Mouse (Mus musculus): ENCODE data around the gene Trem3. TPM values are rescaled to one million over a fixed set of nuclear protein-coding genes. Genes with fewer than 3 reads are reported as not detected.

Gene Trem3
- 0.30 and 0.38 TPM in 2 replicates for polyA plus RNA-seq (2012; rRNA removed)

DNA sequence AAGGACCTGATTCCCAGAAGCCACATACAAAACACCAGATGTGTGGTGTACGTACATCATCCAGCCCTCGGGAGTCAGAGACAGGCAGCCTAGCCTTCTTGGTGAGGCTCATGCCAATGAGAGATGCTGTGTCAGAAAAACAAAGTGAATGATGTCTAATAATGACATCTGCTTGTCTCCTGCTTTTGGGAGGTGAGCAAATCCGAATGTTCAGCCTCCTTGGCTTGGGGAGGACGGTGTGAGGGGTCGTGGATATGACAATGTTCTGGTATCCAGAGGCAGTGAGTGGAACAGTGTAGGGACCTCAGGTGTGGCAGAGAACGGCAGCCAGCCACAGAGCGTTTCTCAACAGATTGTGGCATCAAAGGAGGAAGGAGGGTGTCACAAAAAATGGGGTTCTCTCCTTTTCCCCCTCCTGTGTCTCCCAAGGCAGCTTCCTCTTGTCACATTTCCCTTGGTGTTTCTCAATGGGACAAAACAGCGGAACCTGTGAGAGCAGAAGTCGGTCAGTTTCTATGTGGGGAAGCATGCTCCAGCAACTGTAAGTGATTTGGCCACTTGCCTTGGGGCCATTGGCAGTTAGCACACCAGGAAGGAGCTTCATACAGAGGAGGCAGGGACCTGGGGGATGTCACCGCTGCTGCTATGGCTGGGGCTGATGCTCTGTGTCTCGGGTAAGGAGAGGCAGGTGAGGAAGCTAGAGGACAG lies at the start of gene Trem3:
TSS of gene Trem3 (plus strand) at position 557 of the 708 bp plus-strand sequence.
- no peaks in the 10 kb centered on the region for H3K4me1 ChIP-seq (ENCODE audit: control insufficient read depth, insufficient read depth, low read length)
- TF ChIP-seq POLR2A (IDR thresholded peaks at IDR 0.05; ENCODE audit: extremely low read depth, insufficient read depth, low read length) (no peak), CTCF (IDR thresholded peaks at IDR 0.05; ENCODE audit: extremely low read depth, insufficient read depth, low read length) (no peak)
- no peak within 1 kb of the TSS for H3K27ac ChIP-seq (ENCODE audit: insufficient read depth, low read length)
- H3K4me3 ChIP-seq (ENCODE audit: insufficient read depth, low read length): no peak within 1 kb of the TSS

DNA sequence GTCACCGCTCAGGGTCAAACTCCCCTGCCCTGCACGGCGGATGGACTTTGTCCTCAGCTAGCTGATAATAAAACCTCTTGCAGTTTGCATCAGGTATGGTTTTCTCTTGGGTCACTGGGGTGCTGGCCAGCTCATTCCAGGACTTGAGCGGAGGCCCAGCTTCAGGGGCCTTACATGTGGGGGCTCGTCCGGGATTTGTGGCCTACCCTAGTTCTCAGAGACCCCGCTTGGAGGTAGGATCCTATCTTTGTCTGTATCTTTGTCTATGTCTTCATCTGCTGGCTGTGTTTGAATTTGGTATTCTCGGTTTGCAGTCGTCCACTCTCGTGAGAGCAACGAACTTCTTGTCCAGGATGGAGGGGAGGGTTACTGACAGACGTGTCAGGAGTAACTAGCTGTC lies 44.5 kb upstream of the Trem3 start:
- Histone ChIP-seq H3K4me1 (ENCODE audit: control insufficient read depth, insufficient read depth, low read length) (no peaks in the 10 kb centered on the region), H3K4me3 (ENCODE audit: insufficient read depth, low read length) (no peak overlapping the region), H3K27ac (ENCODE audit: insufficient read depth, low read length) (no peak overlapping the region)
- no peak for TF ChIP-seq POLR2A (IDR thresholded peaks at IDR 0.05; ENCODE audit: extremely low read depth, insufficient read depth, low read length)

DNA sequence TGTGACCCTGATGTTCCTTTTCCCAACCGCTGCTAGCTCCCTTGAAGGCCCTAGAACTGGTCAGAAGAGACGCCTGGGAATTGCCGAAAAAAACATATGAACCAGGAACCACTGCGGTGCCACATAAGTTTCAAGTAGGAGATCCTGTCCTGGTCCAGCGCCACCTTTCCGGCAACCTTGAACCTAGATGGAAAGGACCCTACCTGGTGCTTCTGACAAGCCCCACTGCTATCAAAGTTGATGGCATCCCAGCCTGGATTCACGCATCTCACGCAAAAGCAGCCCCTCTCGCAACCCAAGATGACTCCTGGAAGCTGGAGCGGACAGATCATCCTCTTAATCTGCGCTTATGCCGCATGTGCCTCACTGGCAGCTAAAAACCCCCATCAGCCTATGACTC lies 35.0 kb upstream of the Trem3 start:
- H3K27ac ChIP-seq (ENCODE audit: insufficient read depth, low read length): no peak overlapping the region
- no peak overlapping the region for H3K4me3 ChIP-seq (ENCODE audit: insufficient read depth, low read length)
- no peaks in the 10 kb centered on the region for H3K4me1 ChIP-seq (ENCODE audit: control insufficient read depth, insufficient read depth, low read length)
- TF ChIP-seq POLR2A (IDR thresholded peaks at IDR 0.05; ENCODE audit: extremely low read depth, insufficient read depth, low read length) (no peak), CTCF (IDR thresholded peaks at IDR 0.05; ENCODE audit: extremely low read depth, insufficient read depth, low read length) (no peak)

DNA sequence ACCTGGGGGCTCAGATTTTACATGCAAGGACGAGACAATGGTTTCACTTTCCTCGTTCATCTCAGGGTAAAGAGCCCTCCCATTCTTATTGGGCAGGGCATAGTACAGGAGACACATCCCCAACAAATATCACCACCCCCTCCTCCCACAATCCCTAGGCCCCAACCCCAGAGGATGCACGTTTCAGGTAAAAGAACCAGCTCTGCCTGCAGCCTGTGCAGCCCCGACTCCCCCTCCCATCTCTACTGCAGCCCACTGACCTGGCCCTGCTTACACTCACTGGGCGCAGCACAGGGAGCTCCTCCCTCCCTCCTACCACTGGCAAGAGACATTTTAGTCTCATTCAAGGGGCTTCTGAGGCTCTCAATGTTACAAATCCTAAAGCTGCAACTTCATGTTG lies 34.1 kb upstream of the Trem3 start:
- no peak overlapping the region for H3K27ac ChIP-seq (ENCODE audit: insufficient read depth, low read length)
- TF ChIP-seq POLR2A (IDR thresholded peaks at IDR 0.05; ENCODE audit: extremely low read depth, insufficient read depth, low read length) (no peak), CTCF (IDR thresholded peaks at IDR 0.05; ENCODE audit: extremely low read depth, insufficient read depth, low read length) (no peak)
- H3K4me1 ChIP-seq (ENCODE audit: control insufficient read depth, insufficient read depth, low read length): no peaks in the 10 kb centered on the region
- H3K4me3 ChIP-seq (ENCODE audit: insufficient read depth, low read length): no peak overlapping the region

DNA sequence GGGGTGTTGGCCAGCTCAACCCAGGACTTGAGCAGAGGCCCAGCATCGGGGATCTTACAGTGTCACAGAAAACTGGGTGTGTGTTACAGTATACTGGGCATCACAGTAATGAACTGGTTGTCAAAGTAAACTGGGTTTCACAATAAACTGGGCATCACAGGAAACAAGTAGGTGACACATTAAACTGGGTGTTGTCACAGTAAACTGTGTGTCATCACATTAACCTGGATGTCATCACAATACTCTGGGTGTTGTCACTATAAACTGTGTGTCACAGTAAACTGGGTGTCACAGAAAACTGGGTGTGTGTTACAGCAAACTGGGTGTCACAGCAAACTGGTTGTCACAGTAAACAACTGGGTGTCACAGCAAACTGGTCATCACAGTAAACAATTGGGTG lies 32.1 kb upstream of the Trem3 start:
- Histone ChIP-seq H3K4me3 (ENCODE audit: insufficient read depth, low read length) (no peak overlapping the region), H3K4me1 (ENCODE audit: control insufficient read depth, insufficient read depth, low read length) (no peaks in the 10 kb centered on the region), H3K27ac (ENCODE audit: insufficient read depth, low read length) (no peak overlapping the region)
- TF ChIP-seq POLR2A (IDR thresholded peaks at IDR 0.05; ENCODE audit: extremely low read depth, insufficient read depth, low read length): no peak
- no peak for TF ChIP-seq CTCF (IDR thresholded peaks at IDR 0.05; ENCODE audit: extremely low read depth, insufficient read depth, low read length)

DNA sequence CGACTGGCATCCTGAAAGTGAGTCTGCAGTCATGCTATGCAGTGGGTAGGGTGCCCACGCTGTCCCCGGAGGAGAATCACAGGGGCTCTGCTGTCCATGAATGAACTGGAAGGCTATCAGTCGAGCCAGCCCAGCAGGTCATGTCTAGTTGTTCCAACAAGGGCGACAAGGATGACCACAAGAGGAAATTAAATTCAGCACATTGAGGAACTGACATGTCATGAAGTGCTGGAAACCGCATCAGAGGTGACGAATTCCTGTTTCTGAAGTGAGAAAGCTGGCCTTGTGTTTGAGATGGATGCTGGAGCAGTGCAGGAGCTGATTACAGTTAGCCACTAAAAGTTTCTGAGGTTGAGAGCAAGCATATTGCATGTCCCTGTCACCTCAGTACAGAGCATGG lies 16.9 kb upstream of the Trem3 start:
- H3K4me3 ChIP-seq (ENCODE audit: insufficient read depth, low read length): no peak overlapping the region

DNA sequence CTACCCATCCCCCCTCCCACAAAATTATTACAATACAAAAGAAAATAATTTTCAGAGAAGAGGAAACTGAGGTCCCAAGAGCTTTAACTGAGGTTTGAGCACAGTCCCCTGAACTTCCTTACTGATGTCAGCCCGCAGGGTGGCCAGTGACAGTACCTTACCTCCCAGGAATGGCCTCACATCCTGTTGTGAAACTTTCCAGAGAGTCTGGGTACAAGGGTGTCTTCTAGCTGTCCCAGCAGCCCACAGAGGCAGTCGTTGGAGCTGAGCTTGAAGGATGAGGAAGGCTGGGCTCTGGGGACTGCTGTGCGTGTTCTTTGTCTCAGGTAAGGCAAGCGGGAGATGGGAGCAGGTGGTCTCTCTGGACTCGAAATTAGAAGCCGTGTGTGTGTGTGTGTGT lies 15.1 kb upstream of the Trem3 start, which contains the start of gene Trem1:
TSS of gene Trem1 (plus strand) at position 251 of the 400 bp plus-strand sequence.
- Histone ChIP-seq H3K27ac (ENCODE audit: insufficient read depth, low read length) (no peak within 1 kb of the TSS), H3K4me3 (ENCODE audit: insufficient read depth, low read length) (no peak within 1 kb of the TSS), H3K4me1 (ENCODE audit: control insufficient read depth, insufficient read depth, low read length) (no peaks in the 10 kb centered on the region)
- TF ChIP-seq POLR2A (IDR thresholded peaks at IDR 0.05; ENCODE audit: extremely low read depth, insufficient read depth, low read length) (no peak), CTCF (IDR thresholded peaks at IDR 0.05; ENCODE audit: extremely low read depth, insufficient read depth, low read length) (no peak)

More for the DNA sequence above, 16.9 kb upstream of the Trem3 start:
- Histone ChIP-seq H3K4me1 (ENCODE audit: control insufficient read depth, insufficient read depth, low read length) (no peaks in the 10 kb centered on the region), H3K27ac (ENCODE audit: insufficient read depth, low read length) (no peak overlapping the region)
- no peak for TF ChIP-seq CTCF (IDR thresholded peaks at IDR 0.05; ENCODE audit: extremely low read depth, insufficient read depth, low read length)
- TF ChIP-seq POLR2A (IDR thresholded peaks at IDR 0.05; ENCODE audit: extremely low read depth, insufficient read depth, low read length): no peak

DNA sequence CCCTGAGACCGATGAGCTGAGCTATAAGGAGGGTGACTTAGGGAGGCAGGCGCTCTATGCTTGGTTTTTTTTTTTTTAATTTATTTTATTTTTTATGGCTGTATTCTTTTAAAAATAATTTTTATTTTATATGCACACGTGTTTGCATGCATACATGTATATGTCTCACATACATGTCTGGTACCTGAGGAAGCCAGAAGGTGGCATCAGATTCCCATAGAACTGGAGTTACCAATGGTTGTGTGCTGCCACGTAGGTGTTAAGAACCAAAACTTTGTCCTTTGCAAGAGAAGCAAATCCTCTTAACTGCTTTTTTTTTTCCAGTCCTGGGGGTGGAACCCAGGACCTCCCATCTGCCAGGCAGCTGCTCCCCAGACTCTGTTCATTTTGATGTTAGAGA lies 13.8 kb upstream of the Trem3 start:
- no peak overlapping the region for H3K4me3 ChIP-seq (ENCODE audit: insufficient read depth, low read length)
- no peaks in the 10 kb centered on the region for H3K4me1 ChIP-seq (ENCODE audit: control insufficient read depth, insufficient read depth, low read length)
- TF ChIP-seq CTCF (IDR thresholded peaks at IDR 0.05; ENCODE audit: extremely low read depth, insufficient read depth, low read length) (no peak), POLR2A (IDR thresholded peaks at IDR 0.05; ENCODE audit: extremely low read depth, insufficient read depth, low read length) (no peak)
- H3K27ac ChIP-seq (ENCODE audit: insufficient read depth, low read length): no peak overlapping the region

DNA sequence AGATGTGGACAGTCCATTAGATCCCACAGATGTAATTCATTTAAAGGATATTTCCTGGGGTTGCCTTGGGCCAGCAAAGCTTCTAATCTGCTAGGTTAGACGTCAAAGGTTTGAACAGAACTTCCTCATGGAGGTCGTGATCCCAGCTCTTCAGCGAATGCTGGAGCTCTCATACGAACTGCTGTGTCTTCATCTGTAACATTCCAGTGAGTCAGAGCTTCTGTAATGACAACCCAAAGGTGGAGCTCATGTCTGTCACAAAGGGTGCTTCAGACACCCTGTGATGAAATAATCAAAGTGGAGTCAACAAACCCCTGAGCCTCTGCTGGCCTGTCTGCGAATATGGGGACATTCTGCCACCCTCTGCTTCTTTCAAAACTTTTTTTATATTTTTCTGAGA lies 13.0 kb upstream of the Trem3 start:
- Histone ChIP-seq H3K4me1 (ENCODE audit: control insufficient read depth, insufficient read depth, low read length) (no peaks in the 10 kb centered on the region), H3K27ac (ENCODE audit: insufficient read depth, low read length) (no peak overlapping the region), H3K4me3 (ENCODE audit: insufficient read depth, low read length) (no peak overlapping the region)
- no peak for TF ChIP-seq POLR2A (IDR thresholded peaks at IDR 0.05; ENCODE audit: extremely low read depth, insufficient read depth, low read length)

DNA sequence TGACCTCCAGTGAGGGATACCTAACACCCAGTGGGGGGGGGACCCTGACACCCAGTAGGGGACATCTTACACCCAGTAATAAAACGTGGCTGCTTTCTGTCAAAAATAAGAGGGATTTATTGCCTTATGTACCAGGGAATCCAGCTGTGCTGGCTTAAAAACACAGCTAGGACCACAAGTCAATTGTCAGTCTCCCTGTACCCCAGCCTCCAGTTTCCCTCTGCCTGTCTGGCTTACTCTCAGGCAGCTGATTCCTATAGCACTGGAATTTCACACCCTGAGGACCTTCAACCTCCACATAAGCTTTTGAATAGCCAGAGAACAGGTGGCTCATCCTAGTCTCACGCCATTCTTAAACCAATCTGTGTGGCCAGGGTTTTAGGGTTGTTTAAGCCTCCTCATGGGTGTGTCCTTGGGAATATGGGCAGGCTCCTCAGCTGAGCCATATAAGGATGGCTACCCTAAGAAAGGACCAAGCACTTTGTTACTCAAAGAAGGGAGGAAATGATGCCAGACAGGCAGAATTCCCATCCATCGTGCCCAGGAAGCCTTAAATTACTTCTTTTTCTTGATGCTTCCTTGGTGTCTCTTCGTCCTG lies 11.7 kb upstream of the Trem3 start:
- no peaks in the 10 kb centered on the region for H3K4me1 ChIP-seq (ENCODE audit: control insufficient read depth, insufficient read depth, low read length)
- no peak for TF ChIP-seq POLR2A (IDR thresholded peaks at IDR 0.05; ENCODE audit: extremely low read depth, insufficient read depth, low read length)
- TF ChIP-seq CTCF (IDR thresholded peaks at IDR 0.05; ENCODE audit: extremely low read depth, insufficient read depth, low read length): no peak
- H3K4me3 ChIP-seq (ENCODE audit: insufficient read depth, low read length): no peak overlapping the region
- H3K27ac ChIP-seq (ENCODE audit: insufficient read depth, low read length): no peak overlapping the region
